Mouse (Mus musculus): Measurements from ENCODE around the gene Slc35c2.

The Slc35c2 gene

DNA sequence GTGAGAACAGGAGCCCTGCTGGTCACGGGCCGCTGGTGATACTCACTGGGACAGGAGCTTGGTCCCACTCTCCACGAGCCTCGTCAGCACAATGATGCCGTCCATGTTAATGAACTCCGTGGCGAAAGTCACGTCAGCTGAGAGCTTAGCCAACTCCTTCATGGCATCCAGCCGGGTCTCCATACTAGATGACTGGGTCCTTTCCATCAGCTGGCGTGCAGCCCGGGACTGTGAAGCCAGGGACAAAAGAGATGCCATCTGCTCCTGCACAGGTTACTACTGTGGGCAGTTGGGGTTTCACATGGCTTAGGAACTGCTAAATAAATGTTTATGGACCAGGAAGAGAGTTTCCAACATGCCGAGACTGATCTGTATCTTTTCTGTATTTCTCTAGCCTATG, 23.9 kb upstream of the Slc35c2 start:
- no peak for DNase-seq

DNA sequence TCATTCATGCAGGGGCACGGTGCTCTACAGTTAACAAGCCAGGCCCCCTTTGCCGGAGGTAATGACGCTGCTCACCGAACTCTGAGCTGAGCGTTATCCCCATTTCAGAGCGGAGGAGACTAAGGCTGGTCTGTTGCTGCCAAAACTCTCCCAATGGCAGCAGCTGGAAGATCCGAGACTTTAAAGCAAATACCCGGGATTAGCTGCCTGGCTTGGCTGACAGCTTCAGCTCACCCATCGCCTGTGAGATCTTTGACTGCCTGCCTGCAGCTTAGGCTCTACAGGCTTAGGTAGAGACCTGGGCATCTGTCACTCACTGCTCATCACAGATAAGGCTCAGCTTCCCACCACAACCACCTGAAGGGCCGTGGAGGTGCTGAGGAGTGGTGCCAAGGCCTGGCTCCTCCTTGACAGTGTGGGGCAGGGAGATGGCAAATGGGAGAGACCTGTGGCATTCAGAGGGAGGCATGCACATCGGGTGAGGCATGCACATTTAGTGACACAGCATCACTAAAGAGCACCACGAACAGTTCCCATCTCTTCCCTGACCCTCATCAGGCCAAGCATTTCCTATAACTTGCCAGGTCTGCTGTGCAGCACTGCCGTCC, 23.3 kb upstream of the Slc35c2 start:
- no peak for DNase-seq

DNA sequence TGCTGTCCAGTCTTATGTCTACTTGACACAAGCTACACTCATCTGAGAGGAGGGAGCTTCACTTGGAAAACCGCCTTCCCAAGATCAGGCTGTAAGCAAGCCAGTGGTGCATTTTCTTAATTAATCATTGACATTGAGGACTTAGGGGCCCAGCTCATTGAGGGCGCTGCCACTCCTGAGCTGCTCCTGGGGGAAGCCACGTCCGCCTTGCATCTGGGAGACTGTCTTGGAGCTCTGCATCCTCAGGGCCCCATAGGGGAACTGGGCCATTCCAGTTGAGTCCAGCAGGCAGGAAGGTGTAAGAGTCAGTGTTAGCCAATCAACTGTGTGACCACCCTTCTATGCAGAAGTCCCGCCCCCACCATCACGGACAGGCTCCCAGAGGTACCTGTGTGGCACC, 20.1 kb upstream of the Slc35c2 start:
- no peak for DNase-seq

DNA sequence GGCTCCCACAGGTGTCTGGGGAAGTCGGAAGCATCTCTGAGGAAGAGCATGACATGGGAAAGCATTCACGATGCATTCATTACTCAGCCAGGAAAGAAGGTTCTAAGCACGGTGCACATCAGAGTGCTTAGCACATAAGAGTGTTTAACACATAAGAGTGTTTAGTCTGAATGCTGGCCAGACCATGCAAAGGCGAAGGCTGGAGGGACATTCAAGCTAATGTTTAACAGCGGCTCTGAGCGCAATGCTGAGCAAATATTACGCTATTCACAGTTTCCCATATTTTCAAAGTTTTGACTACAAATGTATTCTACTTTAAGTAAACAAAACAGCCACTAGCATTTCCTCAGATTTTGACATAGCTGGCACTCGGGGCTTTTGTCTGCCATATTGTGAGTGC, 17.8 kb upstream of the Slc35c2 start:
- DNase-seq, result peak; percentile 30

DNA sequence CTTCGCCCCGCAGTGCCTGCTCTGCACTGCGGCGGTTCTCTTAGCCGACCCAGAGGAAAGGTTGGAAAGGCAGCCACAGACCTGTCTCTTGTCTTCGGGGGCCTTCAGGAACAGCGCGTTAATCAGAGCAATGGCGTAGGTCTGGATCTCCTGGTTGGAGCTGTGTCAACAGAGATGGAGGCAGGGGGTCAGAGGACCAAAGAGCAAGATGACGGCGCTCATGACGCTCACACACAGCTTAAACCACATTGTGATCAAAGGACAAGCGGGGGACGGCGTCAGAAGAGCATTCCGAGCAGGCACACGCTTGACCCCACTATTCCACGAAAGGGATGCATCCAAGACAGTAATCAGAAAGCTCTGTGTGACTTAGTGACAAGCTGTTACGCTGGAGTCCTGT, 17.1 kb upstream of the Slc35c2 start:
- DNase-seq, result no peak

DNA sequence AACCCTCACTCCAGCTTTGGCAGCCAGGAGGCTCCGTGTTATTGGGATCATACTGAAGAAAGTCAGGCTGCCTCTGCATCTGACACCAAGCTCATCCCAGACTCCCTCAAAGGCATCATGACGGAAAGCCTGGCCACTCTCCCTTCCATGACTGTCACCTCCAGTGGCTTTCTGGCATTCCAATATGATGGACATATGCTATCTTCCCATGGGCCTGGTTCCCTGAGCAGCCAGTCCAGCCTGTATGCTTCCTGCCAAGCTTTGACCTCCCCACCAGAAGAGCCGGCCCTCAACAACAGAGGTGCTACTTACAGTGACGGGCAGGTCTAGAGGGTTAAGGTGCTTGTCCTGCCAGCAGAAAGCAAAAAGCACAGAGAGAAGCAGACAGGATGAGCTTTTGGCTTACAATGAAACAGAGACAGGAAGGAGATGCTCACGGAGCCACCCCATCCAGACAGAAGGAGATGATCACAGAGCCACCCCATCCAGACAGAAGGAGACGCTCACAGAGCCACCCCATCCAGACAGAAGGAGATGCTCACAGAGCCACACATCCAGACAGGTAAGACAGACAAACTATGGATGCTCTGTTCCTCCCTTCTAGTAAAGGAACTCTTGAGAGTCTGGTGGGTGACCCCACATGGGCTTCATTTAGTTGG, 15.8 kb upstream of the Slc35c2 start:
- no peak for DNase-seq

DNA sequence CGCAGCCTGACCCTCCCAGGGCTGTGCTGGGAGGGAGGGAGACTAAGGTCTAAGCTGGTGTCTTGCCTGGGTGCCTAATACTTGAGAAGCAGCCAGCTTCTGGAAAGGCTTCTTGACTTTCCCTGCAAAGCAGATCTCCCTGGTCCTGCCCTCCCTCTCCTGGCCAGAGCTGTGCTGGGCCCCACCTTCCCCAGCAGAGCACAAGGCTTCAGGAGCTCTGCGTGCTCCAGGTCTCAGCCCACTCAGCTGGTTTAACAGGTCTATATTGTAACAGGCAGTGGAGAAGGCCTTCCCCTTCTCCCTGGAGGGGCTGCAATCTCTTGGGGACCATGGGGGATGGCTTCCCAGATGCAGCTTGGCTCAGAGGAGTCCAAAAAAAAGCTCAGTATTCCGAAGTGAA, 13.7 kb upstream of the Slc35c2 start:
- DNase-seq, result no peak

DNA sequence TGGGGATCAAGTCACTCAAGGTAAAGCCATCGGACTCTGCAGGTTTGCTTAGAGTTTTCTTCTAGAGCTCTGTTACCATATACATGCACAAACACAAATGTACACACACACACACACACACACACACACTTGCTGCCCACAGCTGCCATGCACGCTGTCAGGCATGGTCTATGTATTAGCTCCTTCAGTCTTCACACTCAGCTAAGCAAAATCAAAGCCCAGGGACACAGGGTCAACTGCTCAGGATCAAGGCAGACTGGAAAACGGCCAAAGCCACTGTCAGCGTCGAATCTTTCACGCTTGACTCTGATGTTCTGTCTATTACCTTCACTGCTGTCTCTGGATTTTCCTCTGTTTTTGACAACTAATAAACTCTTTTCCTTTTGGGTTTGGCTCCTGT, 13.2 kb upstream of the Slc35c2 start:
- DNase-seq, result no peak

DNA sequence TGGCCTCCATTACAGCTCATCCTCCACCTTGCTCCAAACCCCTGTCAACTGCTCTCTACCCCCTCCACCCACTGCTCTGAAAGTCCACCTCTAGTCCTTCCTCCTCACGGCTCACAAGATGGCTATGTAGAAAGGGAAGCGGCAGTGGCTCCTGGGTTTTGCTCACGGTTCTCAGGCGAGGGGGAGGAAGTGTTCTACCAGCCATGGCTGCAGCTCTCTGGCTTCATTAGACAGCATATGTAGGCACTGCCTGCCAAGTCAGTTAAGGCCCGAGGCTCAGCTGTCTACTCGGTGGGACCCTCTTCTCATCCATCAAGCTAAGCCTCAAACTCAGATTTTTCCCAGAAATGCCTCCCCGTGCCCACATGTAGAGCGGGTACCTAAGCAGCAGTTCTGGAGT, 12.8 kb upstream of the Slc35c2 start:
- no peak for DNase-seq

DNA sequence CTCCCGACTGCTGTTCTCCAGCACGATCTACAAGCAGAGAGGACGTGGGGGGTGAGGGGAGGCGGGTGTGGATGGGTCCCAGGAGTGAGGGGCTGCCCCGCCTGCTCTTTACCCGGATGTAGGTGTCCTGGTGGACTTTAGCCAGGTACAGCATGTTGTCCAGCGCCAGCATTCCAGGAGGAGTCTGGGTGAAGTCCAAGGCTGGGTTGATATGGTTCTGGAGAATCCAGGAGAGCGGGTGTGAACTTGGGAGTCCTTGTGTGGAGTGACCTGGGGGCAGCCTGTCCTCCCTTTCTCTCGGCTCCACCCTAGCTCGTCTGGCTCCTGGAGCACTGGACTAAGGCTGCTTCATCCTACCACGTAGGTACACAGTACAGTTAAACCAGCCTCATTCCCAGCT, 9.8 kb upstream of the Slc35c2 start:
- DNase-seq, result no peak

DNA sequence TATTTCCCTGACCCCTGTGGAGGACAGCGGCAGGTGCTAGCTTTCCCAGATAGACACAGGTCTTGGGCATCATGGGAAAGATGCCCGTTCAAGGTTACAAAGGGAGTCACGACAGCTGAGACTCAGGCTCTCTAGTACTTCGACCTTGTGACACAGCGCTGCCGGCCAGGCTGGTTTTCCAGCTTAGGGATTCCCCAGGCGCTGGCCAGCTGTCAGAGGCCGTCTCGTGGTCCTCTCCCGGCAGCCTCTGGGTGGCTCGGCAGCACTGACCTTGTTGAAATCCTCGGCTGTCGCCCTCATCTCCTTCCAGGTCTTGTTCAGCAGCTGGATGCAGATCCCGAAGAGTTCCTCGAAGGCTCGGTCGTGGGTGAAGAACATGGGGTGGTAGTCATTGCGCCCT, 8.9 kb upstream of the Slc35c2 start:
- no peak for DNase-seq

DNA sequence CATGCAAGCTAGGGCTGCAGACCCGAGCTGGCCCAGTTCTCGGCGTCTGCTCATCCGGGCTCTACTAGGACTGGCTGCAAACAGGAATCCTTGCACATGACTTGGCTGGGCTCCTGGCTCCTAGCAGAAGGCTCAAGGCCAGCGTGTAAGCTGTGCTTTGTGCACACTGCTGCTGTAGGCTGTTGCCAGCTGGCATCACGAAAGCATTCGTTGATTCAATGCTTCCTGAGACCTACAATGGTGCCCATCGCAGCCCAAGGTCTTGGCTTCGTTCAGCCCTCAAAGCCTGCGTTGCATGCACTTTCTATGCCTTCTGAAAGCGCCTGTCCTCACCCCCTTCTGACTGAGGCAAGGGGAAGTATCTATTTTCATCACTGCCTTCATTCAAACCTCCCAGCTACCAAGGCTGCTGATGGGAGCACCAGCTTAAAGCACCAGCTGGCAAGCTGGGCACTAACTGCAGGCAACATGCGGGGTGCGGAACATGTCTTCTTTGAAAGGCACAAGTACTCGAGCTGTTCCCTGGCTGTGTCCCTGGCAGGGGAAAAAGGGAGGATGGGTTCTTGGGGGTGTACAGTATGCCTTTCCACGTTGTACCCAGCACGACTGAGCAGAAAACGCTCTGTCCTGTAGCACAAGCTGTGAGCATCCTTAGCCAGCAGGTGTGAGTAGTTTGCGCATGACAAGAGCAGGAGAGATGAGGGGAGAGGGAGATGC, 804 bp upstream of the Slc35c2 start:
- peak; percentile 84 for DNase-seq

DNA sequence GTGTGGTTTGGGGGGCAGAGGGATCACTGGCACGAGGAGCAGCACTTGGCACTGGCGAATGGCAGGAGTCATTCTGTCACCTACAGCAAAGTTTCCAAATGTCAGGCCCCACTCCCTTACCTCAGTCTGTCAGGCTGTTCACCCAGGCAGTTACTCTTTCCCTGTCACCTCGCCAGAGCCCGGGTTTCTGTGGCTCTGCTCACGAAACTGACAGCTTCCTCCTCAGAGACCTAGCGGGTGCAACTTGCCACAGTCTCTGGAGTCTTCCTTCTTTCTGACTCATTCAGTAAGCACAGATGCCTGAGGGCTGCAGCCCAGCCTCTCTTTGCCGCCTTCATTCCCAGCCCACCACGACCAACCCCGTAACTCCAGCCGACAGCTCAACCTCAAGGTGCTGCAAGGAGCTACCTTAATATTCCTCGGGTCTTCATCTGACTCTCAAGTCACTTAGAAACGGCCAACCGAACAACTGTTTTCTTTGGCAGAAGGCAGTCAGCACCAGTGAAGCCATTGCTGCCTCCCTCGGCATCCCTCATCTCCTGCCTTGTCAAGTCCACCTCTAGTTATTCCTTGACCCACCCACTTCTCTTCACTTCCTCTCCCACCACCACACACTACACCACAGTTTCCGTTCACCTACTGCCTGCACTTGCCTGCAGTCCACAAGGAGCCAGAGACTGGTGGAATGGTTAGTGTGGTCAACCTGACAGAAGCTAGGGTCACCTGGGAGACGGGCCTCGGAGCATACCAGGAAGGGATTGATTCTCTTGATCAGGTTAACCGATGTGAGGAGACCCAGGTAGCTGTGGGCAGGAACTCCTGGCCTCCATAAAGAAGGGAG, 1.1 kb downstream of the Slc35c2 start:
- DNase-seq, result peak; percentile 58

DNA sequence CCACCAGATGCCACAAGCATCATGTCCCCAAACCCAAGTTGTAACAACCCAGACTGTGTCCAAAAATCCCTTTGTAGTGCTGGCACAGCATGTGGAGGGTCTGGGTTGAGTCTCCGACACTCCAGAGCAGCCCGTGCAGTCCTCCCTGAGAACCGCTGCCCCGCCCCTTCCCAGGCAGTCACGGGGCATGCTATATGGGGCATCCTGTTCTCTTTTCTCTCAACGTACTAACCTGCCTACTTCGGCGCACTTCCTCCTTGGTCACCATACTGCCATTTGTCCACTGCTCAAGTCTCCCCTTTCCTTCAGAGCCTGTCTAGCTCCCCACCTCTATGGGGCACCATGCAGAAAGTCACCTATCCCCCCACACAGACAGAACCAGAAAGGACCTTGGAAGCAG, 2.0 kb downstream of the Slc35c2 start:
- peak; percentile 59 for DNase-seq

DNA sequence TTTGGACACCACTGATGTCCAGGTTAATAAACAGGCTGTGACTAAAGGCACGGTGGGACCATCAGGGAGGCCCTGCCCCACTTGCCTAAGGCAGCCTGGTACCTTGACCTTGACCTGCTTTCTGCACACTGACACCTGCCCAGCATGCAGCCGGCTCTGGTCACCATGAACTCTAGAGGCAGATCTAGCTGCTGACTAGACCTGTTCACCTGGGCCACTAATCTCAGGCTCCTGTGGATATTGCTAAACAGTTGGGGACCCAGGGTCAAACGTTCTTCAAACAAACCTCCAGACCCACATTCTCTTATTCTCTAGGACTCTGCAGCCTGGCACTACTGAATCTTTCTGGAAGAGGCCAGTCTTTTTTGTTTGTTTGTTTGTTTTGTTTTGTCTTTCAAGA, 2.6 kb downstream of the Slc35c2 start:
- DNase-seq, result no peak

DNA sequence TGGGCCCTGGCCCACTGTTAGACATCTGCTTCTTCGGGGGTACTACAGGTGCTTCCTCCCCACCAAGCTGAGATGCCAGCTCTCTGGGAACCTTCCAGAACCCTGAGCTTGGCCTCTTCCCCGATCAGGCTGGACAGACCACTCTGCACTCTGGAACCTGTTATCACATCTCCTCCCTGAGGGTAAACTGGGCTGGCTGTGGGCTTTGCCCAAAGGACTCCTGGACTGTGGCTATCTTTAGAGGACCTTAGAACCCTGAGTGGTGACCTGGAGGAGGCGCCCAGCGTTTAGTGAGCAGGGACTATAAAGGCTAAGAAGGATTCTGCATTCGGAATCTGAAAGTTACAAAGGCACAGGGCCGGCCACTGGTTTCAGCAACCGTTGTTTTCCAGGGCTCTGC, 3.3 kb downstream of the Slc35c2 start:
- no peak for DNase-seq

DNA sequence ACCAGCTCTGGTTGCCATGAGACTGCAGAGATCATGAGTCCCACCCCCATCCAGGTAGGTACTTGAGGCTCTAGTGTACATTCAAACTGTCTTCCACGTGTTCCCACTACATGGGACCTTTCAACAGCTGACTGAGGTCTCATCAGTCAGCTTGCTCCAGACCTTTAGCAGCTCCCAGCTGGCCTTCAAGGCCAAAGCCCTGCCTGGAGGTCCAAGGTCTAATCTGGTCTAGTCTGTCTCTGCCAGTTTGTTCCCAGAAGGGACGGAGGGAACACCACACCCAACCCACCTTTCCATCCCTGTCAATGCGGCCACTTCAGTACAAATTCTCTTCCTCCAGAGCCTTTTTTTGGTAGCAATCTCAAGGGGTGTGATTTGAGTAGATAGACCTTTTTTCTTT, 4.0 kb downstream of the Slc35c2 start:
- no peak for DNase-seq

DNA sequence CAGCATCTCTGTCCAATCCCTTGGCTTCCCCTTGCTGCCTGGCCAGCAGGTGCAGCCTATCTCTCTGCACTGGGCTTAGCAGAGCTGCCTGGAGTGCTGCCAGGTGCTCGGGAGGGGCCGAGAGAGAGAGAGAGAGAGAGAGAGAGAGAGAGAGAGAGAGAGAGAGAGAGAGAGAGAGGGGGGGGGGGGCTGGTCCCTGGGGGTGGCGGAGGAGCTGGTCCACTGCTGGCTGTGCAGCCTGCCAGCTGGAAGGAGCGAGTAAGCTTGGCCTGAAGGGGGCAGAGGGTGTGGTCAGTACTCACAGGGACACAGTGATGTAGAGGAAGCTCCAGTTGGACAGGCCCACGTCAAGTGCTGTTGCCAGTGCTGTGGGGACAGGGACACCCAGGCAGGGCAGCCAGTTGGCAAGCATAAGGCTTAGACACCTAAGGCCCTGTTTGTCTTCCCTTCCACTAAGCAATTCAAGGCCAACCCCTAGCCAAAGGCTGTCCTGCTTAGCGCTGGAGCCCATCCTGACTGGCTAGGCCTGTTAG, 5.8 kb downstream of the Slc35c2 start:
- peak; percentile 16 for DNase-seq

DNA sequence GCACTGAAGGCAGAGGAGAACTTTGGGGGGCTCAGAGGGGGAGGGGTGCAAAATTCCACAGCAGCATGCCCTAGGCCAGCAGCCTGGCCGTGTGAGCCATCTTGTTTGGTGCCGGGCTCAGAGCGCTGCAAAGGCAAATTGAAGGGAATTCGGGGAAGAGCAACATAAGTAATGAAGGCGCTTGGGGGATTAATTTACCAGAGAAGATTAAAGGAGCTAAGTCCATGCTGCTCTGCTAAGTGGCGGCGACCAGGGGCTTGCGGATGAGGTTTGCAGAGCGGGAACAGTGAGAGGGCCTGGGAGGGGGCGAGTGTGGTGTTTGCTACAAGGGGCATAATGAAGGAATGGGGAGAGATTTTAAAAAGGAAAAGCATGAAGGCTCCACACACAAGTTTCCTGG, 8.3 kb downstream of the Slc35c2 start:
- DNase-seq, result no peak

DNA sequence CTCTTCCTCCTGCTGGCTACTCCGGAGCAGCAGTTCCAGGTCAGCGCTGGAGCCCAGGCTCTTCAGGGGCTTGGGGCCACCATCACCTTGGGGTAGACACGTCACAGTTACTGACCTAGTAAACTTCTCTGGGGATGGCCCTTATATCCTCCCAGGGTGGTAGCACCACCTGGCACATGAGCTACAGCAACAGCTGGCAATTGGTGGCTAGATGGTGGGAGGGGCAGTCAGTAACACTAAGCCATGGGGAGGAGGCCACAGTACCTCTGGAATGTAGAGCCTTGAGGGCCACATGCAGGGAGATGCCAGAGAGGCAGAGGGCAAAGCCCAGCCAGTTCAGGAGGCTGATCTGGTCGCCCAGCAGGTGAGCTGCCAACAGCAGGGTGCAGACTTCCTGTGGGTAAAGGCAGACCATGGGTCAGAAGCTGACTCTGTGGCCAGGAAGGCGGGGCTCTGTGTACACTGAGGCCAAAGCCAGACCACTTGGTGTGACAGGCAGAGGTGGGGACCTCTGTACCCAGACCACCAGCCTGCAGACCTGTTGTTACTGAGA, 10.4 kb downstream of the Slc35c2 start:
- DNase-seq, result no peak

DNA sequence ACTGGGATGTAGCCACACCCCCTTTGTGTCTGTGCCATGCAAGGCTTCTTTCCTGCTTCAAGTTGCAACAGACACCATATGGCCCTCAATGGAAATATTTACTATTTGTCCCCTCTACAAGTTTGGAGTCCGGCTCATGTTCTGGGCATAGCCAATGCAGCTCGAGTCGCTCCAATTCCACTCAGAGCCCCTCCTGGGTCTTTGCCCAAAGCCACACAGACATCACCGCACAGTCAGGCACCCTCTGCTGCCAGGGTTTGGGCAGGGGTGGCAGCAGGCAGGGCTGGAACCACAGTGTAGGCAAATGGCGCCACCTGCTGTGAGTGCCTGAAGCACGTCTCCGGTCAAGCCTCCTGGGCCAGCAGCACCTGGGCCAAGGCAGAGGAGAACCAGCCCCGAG, 11.8 kb downstream of the Slc35c2 start:
- peak; percentile 74 for DNase-seq

DNA sequence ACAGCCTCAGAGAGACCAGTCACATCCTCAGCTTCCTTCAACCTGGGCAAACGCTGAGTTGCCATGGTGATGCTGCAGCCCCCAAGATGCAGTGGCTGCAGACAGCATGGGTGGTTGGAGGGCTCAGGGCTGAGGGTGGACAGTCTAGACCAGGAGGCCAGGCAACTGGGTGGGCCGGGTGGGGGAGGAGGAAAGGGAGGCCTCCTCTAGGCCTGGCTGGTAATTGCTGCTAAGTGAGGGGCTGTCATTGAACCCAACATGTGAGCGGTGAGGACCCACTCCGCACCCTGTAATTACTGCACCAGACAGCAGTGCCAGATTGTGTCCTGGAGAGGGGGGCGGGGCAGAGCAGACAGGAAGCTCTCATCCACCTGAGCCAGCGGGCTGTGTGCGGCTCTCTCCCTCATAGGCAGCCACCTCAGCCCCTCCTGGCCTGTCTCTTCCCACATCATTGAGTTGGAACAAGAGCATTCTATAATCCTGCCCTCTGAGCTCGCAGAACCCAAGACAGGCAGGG, 12.5 kb downstream of the Slc35c2 start:
- peak; percentile 8 for DNase-seq

DNA sequence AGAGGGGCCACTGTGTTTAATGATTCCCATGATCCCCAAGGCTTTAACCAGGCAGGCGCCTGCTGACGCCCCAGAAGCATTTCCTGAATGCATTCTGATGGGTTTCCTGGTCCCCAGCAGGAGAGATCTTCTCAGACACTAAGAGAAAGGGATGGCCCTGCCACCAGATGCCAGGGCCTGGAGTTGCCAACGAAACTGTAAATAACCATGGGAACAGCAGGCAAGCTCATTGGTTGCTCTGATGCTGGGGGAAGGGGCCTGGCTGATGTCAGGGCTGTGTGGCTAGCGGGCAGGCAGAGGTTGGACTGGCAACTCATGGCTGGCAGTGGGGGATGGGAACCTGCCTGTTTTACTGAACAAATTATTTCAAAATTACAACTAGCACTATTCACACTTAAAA, 14.1 kb downstream of the Slc35c2 start:
- no peak for DNase-seq
